Mouse (Mus musculus): Measurements from ENCODE around the gene Bcr.

The Bcr gene

GRCm38 (mm10) chr10:75093252-75093987 is 33.0 kb downstream of the Bcr start:
- no peak for DNase-seq (ENCODE audit: low read depth, low spot score)

- no peak for DNase-seq (ENCODE audit: low read depth, low spot score)
Measured at GRCm38 (mm10) chr10:75094338-75094737, 33.9 kb downstream of the Bcr start.

- DNase-seq (ENCODE audit: low read depth, low spot score) = no peak
Measured at GRCm38 (mm10) chr10:75095216-75095615, 34.8 kb downstream of the Bcr start.

GRCm38 (mm10) chr10:75098446-75099183 is 38.2 kb downstream of the Bcr start:
- DNase-seq (ENCODE audit: low read depth, low spot score) = peak; percentile 42

- DNase-seq (ENCODE audit: low read depth, low spot score) = no peak
Measured at GRCm38 (mm10) chr10:75100298-75100697, 39.9 kb downstream of the Bcr start.

- DNase-seq (ENCODE audit: low read depth, low spot score) = no peak
Measured at GRCm38 (mm10) chr10:75103502-75103901, 43.1 kb downstream of the Bcr start.

- DNase-seq (ENCODE audit: low read depth, low spot score) = no peak
Measured at GRCm38 (mm10) chr10:75104191-75105098, 44.1 kb downstream of the Bcr start.

- no peak for DNase-seq (ENCODE audit: low read depth, low spot score)
Measured at GRCm38 (mm10) chr10:75105099-75105461, 44.7 kb downstream of the Bcr start.

GRCm38 (mm10) chr10:75105687-75106086 is 45.3 kb downstream of the Bcr start:
- DNase-seq (ENCODE audit: low read depth, low spot score) = no peak

GRCm38 (mm10) chr10:75106940-75107381 is 46.6 kb downstream of the Bcr start:
- no peak for DNase-seq (ENCODE audit: low read depth, low spot score)

- DNase-seq (ENCODE audit: low read depth, low spot score) = no peak
Measured at GRCm38 (mm10) chr10:75108092-75108491, 47.7 kb downstream of the Bcr start.

- no peak for DNase-seq (ENCODE audit: low read depth, low spot score)
Measured at GRCm38 (mm10) chr10:75111446-75112201, 51.2 kb downstream of the Bcr start.

- DNase-seq (ENCODE audit: low read depth, low spot score) = no peak
Measured at GRCm38 (mm10) chr10:75112405-75112804, 52.0 kb downstream of the Bcr start.

GRCm38 (mm10) chr10:75113620-75114019 is 53.2 kb downstream of the Bcr start:
- DNase-seq (ENCODE audit: low read depth, low spot score) = no peak

GRCm38 (mm10) chr10:75115240-75115639 is 54.8 kb downstream of the Bcr start:
- no peak for DNase-seq (ENCODE audit: low read depth, low spot score)

- DNase-seq (ENCODE audit: low read depth, low spot score) = no peak
Measured at GRCm38 (mm10) chr10:75116842-75117457, 56.6 kb downstream of the Bcr start.

- DNase-seq (ENCODE audit: low read depth, low spot score) = no peak
Measured at GRCm38 (mm10) chr10:75118444-75118843, 58.1 kb downstream of the Bcr start.

- DNase-seq (ENCODE audit: low read depth, low spot score) = no peak
Measured at GRCm38 (mm10) chr10:75119396-75119795, 59.0 kb downstream of the Bcr start.

GRCm38 (mm10) chr10:75120176-75120575 is 59.8 kb downstream of the Bcr start:
- no peak for DNase-seq (ENCODE audit: low read depth, low spot score)

- no peak for DNase-seq (ENCODE audit: low read depth, low spot score)
Measured at GRCm38 (mm10) chr10:75121028-75121427, 60.6 kb downstream of the Bcr start.

- no peak for DNase-seq (ENCODE audit: low read depth, low spot score)
Measured at GRCm38 (mm10) chr10:75125577-75125976, 65.2 kb downstream of the Bcr start.
